Mouse (Mus musculus) E14TG2a.4 (cell line): Measurements from ENCODE around the gene Ifngr1.

ENCODE experiments used
- CTCF ChIP-seq: conservative IDR thresholded peaks from 2 replicates; pipeline ENCODE4 v1.5.1; 2014; ENCODE audit warnings: low read length
- NANOG ChIP-seq: IDR thresholded peaks from 2 replicates; pipeline ENCODE4 v1.6.1; 2014; ENCODE audit warnings: borderline replicate concordance, low read length, mixed read lengths
- POU5F1 ChIP-seq: IDR thresholded peaks from 2 replicates; pipeline ENCODE4 v1.6.1; 2014; ENCODE audit warnings: low read length, borderline replicate concordance

- TF ChIP-seq CTCF (no peak), NANOG (no peak), POU5F1 (no peak)
Observed at GRCm38 (mm10) chr10:19621408-19622048, 29.8 kb downstream of the Ifngr1 start, which contains the start of gene Il22ra2.
